Mouse (Mus musculus) mature B cell (primary cell): ENCODE data around the gene Akap17b.
"Not testable (repeated sequence)": the region's sequence is repeated elsewhere in the genome, so short reads cannot be mapped to it uniquely, and the experiment has no call there.

Experiments used
- in situ Hi-C: fragments of 300-500 bp; cut with MboI; formaldehyde crosslinking; loops from 2 replicates; pipeline ENCODE4 v1.14.3; 2019

Akap17b gene

DNA sequence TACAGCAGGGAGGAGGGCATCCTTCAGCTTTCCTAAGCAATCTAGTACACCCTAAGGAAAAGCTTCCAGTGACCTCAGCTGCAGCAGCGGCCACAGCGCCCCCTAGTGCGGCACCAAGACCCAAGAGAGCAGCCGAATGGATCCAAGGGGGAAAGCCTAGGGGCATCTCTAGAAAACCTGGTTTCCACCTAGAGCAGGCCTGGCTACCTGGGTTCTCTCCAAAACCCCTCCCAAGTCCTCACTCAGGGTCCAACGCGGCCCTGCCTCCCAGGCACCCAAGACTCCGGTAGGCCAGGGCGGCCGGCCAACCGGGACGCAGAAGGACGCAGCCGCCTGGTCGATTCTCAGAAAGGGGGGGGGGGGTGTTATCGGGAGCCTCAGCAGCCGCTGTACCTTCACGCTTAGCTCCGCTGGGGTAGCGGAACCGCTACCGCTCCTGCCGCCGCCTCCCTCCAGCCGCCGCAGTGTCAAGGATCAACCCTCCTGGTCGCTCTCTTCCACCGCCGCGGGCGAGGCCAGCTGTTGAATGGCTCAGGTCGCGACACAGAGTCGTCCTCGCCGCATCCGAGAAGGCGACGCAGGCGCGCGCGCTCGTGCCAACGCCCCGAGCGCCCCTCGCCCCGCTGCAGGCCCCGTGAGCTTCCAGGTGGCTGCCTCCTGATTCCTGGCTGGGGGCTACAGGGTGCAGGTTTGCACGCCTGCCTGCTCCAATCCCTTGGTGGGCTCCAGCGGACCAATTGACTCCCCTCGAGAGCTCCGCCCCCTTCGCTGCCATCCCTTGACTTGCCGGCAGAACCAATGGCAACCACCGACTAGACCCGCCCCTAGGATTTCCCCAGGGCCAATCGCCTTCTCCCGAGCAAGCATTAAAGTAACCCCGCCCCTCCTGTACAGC is at the start of gene Akap17b:
TSS of gene Akap17b (minus strand) at position 739 of the 895 bp plus-strand sequence.
- in situ Hi-C loops = no loop called here

GRCm38 (mm10) chrX:36691365-36691764 is 46.2 kb upstream of the Akap17b start:
- in situ Hi-C loops = no loop called here

- in situ Hi-C loops = no loop called here
These were observed 44.5 kb upstream of the Akap17b start for GRCm38 (mm10) chrX:36689655-36690054.

- in situ Hi-C loops = no loop called here
These were observed 31.6 kb upstream of the Akap17b start for GRCm38 (mm10) chrX:36676836-36677235.

DNA sequence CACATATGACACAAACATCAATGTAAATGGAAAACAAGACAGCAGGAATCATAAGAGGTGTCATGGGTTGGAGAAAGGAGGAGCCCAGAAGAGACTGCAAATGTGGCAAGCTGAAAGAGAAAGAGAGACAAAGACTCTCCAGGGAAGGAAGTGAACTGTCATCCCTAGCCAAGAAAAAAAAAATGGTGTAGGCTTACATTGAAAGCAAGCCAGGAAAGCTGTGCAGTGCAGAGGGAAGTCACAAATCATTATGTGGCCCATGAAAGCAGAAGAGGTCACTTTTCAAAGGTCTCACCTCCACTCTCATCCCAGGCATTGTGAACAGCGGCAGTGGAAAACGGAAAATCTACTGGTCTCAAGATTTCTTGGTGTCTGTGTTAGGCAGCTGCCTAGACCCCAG is 27.5 kb upstream of the Akap17b start:
- in situ Hi-C loops = no loop called here

- in situ Hi-C loops = no loop called here
These were observed 5.1 kb downstream of the Akap17b start for GRCm38 (mm10) chrX:36640046-36640445.

DNA sequence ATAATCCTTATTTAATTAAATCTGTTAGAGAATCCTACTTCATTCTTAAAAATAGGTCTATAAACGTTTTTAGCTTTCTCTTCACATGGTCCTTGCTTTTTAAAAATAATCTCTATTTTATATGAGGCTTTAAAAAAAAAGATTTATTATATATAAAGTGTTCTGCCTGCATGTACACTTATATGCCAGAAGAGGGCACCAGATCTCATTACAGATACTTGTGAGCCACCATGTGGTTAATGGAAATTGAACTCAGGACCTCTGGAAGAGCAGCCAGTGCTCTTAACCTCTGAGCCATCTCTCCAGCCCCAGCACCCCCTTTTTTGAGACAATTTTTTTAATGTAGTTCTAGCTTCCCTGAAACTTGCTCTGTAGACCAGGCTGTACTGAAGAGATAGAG is 14.4 kb downstream of the Akap17b start:
- in situ Hi-C loops = no loop called here

GRCm38 (mm10) chrX:36628102-36628501 is 17.1 kb downstream of the Akap17b start:
- in situ Hi-C loops = no loop called here

DNA sequence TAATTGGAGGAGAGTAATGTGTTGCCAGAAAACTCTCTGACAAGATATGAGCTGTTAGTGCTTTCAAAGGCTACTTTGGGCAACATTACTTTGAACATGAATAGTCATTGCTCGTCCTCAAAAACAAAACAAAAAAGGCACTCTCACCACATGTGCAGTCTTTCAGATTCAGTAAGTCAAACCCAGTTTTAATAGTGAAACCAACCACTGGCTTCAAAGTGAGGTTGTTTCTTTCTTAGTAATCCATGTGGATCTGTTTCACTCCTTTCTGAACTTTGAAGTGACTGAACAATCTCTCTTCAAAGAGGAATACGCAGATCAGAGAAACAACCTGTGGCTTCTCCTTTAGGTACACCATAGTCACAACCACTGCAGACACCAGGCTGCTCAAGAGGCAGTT is 36.1 kb downstream of the Akap17b start:
- in situ Hi-C loops = no loop called here

DNA sequence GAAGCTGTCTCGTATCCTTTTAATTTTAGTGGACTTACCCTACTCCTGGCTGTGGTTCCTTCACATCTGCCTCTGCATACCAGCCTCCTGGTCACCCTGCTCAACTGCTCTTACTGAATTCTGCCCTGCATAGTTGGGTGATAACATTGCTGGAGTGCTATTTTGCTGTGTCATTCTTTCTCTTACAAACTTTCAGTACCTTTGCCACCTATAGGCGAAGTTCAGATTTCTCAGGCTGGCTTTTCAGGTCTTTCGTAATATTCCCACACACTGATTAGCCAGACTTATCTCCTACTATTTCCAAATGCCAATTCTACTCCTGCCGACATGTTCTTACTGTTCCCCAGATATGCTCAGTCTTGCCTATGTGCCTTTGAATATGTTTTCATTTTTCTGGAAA is 41.2 kb downstream of the Akap17b start:
- in situ Hi-C loops = no loop called here

DNA sequence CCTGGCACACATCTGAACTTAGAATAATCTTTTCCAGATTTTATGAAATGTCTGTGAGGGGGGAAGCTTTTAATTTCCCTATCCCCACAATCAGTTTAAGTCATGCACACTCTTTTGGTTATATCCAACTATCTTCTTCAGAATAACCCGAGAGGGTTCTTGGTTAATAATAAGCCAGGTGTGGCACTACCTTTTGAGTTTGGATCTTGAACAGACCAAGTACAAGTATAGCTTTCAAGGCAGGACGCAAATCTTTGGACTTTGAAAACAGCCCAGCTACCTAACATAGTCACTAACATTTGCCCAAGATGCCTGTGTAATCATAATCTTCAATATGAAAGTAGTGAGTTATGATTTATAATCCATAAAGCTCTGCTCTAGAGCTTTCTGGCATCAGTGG is 42.3 kb downstream of the Akap17b start:
- in situ Hi-C loops = no loop called here

DNA sequence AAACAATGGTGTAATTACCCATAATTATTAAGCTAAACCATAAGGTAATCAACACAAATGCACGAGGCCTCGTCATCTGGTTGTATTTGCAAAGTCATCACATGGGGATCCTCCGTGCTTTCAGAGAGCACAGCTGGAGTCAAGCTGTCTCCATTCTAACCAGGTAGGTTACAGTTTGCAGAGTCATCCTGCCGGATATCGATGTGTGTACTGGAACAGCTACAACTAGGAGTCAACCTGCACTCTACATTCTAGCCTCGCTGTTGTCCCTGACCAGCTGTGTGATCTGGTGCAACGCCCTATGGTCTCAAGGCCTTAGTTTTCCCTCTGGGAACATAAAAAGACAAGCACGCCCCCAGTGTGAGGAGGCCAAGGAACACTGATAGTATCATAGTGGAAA is 45.1 kb downstream of the Akap17b start:
- in situ Hi-C loops = no loop called here

DNA sequence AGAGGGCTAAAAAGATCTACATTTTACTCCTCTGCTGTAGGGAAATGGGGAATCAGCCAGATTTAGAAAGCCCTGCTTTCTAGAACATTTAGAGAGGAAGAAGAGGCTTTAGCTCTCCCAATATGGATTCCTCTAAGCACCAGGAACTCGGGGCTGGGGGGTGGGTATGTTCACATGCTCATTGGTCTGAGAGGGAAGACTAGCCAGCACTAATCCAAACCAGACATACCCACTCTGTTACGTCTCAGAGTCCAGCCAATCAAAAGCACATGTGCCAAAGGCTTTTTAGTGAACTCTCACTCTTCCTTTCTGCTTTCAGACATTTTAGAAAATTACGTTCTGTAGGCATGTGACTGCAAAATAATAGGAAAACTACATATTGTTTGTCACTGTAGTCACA is 45.5 kb downstream of the Akap17b start:
- in situ Hi-C loops = no loop called here

DNA sequence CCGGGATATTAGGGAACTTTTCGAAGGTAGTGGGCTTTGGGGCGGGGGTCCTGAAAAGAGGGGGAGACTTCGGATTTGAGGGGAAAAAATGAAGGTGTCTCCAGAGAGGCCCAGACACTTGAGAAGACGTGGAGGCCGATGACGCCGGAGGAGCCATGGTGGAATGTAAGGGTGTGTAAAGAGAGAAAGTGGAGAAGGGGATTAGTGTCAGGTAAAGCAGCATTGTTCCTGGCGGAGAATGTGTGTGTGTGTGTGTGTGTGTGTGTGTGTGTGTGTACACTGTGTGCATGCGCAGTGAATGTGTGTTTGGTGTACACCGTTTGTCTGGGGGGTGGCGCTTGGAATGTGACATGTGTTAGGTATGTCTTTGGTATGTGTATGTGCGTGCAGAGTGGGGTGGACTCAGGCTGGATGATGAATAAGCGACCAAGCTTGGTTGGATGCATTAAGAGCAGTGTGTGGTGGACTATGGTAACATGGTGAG is 46.3 kb downstream of the Akap17b start:
- in situ Hi-C loops = no loop called here

- in situ Hi-C loops = no loop called here
These were observed 46.8 kb downstream of the Akap17b start for GRCm38 (mm10) chrX:36598390-36598810.

DNA sequence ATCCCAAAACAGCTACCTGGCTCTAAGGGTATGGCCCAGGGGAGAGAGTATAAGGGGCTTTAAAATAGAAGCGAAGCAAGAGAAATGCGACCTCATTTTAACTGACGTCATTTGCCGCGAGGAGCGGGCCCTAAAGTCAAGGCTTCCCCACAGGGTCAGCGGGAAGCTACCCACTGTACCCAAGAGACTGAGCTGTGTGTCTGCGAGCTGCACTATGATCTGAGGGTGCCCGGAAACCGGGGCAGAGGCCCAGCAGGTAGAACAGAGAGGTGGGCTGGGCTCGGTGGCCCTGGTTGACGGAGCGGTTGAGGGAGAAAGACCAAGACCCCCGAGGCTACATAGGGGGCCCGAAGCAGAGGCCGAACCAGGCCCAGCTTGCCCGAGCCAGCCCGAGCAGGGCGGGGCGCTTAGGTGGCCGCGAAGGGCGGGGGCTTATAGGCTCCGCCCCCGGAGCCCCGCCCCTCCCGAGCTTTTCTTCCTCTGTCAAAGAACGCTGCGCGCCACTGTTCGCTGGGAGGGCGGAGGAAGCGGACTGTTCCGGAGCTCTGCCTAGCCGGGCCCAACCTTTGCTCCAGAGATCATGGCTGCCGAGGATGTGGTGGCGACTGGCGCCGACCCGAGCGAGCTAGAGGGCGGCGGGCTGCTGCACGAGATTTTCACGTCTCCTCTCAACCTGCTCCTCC is 47.3 kb downstream of the Akap17b start, which contains the start of gene Pgrmc1:
TSS of gene Pgrmc1 (plus strand) at position 500 of the 683 bp plus-strand sequence.
- in situ Hi-C loops = no loop called here

DNA sequence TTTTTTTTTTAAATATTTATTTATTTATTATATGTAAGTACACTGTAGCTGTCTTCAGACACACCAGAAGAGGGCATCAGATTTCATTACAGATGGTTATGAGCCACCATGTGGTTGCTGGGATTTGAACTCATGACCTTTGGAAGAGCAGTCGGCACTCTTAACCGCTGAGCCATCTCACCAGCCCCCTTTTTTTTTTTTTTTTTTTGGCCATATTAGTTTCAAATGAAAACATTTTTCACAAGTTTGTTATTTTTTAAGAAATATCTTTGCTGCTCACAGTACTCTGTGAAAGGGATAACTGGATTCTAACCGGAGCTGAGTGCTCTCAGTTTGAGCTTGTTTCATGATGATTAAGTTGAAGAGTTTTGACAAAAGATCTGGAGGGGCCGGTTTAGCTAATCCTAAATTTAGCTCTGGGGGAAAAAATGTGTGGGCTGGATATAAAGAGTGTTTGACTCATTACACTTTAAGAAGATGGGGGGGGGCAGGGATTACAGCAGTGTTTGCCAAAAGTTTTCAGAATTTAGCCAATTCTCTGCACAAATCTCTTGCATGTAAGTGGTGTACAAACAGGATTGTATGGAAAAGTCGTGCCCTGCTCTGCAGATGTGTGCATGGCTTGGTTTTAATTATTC is 48.6 kb downstream of the Akap17b start:
- in situ Hi-C loops = not testable (repeated sequence)

GRCm38 (mm10) chrX:36595247-36595646 is 49.9 kb downstream of the Akap17b start:
- in situ Hi-C loops = no loop called here

GRCm38 (mm10) chrX:36591539-36591938 is 53.7 kb downstream of the Akap17b start:
- in situ Hi-C loops = no loop called here

DNA sequence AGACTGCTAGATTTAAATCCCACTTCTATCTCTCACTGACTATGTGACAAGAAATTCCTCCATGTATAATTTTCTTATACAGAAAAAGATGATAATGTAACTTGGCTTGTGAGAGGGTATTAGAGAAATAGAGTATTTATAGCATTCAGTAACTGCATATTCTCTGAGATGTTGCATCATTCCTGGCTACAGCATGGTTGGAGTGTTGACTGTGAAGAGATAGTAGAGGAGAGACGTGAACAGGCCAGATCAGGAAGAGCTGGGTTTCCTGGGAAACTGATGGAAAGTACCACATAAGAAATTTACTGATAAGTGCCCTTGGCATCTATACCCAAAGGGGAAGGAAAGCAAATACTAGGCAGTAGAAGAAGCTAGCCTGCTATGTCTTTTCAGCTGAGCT is 54.1 kb downstream of the Akap17b start:
- in situ Hi-C loops = no loop called here

DNA sequence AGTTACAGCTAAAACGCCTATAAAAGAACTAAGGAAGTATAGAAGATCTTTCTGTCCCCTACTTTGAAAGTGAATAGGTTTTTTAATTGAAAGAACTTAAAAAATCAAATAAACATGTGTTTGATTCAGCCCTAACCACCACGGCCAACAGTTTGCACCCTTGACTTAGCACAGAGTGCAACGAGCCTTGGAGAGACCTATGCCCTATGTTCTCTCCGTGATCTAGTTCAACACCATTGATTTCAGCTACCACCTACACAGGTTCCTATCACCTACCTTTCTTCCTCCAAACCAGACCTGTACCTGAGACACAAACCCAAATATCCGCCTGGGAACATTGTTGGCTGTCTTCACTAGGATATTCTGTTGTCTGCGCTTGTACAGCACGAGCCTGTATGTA is 54.9 kb downstream of the Akap17b start:
- in situ Hi-C loops = no loop called here
